Mouse (Mus musculus) layer of hippocampus, adult 9-10 months (tissue): ENCODE measurements around the gene Lman1l.

Experiments
- DNase-seq: peaks from one replicate; pipeline ENCODE4 v3.0.0; 2022; ENCODE audit warnings: low spot score

The Lman1l gene

GRCm38 (mm10) chr9:57617556-57618169, 2.9 kb downstream of the Lman1l start:
- no peak for DNase-seq

DNA sequence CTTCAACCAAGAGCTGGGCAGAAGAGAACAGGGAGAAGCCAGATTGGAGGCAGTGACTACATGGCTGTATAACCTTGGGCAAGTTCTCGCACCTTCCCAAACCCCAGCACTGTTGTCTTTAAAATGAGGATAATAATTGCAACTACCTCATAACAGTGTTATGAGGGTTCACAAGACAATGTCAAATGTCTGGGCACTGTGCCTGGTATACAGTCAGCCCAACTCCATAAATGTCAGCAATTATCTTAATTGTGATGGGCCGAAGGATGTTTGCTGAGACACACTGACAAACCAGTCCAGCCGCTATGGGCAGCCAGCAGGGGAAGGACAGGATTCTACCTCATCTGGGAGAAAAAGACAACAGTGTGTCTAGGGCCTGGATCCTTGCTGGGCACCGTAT, 5.8 kb downstream of the Lman1l start:
- DNase-seq, result no peak

GRCm38 (mm10) chr9:57613975-57614374, 6.6 kb downstream of the Lman1l start:
- no peak for DNase-seq

- no peak for DNase-seq
Measured at GRCm38 (mm10) chr9:57612587-57612986, 8.0 kb downstream of the Lman1l start.

DNA sequence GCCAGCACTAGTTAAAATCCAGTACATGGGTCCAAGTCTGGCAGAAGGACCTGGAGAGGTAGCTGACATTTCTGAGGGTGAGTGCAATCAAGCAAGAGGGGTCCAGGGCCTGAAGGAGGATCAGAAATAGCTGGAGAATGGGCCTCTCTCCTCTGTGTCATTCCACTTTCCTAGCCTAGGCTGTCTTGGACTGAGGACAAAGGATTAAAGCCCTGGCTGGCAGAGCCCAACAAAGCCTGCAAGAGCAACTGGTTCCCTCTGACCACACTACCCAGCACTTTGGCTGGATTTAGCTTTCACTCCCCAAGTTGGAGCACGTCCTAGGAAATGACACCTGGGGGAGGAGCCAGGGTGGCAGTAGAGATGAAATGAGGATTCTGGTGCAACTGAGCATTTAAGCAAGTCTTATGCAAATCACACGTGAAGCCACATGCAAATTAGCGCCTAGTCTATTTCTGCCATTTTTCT, 10.2 kb downstream of the Lman1l start:
- DNase-seq, result no peak

- no peak for DNase-seq
Measured at GRCm38 (mm10) chr9:57609803-57610202, 10.8 kb downstream of the Lman1l start.

DNA sequence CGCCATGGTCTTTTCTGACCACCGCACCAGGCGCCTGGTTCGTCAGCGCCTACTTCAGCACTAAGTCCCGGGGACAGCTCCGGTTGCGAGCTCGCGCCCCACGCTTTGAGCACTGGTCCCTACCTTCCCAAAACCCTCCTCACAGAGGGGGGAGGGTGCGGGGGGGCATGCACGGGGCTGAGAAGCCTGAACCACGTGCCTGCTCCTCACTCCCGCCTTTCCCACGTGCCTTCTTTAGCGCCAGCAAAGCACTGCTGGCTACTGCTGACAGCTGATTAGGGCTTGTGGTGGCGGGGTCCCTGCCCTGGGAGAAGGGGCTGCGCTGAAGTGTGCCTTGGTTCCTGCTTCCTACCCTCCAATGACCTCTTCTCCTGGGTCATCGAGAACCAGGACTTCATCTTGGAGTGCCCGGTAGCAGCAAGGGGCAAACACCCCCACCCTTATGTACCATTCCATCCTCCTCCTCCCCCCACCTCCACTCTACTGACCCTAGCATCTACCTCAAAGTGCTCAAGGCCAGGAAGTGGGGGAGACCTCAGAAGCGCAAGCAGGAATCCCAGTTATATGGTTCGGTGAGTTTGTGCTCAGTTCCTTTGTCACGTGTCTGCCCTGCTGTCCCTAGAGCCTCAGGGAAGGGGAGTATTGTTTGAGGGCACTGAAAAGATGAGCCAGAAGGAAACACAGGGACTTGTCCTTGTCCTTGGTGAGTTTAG, 14.3 kb downstream of the Lman1l start, which contains the start of gene Cplx3:
Gene Cplx3 (minus strand): TSS at position 143 of the 713 bp plus-strand sequence.
- DNase-seq, result no peak

- no peak for DNase-seq
Measured at GRCm38 (mm10) chr9:57605503-57605902, 15.1 kb downstream of the Lman1l start.

DNA sequence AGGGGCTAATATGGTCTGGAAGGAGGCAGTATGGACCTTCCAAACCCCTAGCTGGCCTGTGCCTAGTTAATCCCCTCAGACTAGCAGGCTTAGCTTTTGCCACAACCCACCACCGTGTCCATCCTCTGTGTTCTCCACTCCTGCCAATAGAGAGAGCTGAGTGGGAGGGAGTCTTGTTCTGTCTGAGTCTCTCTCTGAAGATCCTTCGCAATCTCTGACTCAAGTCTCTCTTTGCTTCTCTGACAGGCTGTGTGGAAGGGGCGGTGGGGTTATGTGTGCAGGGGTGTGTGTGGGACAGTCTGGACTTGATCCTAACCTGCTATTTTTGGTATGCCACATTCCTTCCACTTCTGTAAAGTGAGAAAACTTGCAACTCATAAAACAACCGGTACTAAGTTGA, 15.7 kb downstream of the Lman1l start:
- DNase-seq, result no peak

GRCm38 (mm10) chr9:57602098-57602497, 18.5 kb downstream of the Lman1l start:
- no peak for DNase-seq

DNA sequence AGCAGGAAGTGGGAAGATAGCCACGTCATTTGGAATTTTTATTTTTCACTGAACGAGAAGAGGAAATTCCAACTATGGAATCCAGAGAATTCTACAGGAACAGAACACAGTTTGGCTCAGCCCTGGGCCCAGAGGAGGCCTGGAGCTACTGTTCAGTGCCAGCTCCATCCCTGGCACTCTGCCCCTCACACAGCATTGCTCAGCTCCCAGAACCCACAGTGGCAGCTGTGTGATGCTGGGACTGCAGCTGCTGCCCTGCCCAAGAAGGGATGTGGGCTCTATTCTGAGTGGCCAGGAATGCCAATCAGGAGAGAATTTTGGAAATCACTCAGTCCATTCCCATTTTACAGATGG, 19.2 kb downstream of the Lman1l start:
- peak; percentile 43 for DNase-seq

GRCm38 (mm10) chr9:57600620-57601352, 19.8 kb downstream of the Lman1l start:
- DNase-seq, result no peak

GRCm38 (mm10) chr9:57598851-57599563, 21.6 kb downstream of the Lman1l start:
- no peak for DNase-seq

- DNase-seq, result no peak
Measured at GRCm38 (mm10) chr9:57597929-57598382, 22.6 kb downstream of the Lman1l start.

DNA sequence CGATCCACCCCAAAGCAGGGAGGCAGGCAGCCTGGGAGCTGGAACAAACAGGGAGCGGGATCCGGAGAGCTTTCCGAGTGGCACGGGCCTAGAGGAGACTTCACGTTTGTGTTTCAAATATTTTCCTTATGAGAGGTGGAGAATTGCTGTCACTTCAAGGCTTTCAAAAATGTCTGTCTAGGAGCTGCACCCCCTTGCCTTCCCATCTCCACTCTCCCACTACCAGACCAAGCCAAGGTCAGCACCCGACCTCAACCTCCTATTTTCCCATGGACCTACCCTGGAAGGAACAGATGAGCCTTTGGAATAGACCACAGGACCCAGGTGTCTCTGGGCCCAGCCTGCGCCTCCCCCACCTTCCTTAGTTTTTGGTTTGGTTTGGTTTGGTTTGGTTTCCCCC, 23.3 kb downstream of the Lman1l start:
- no peak for DNase-seq

DNA sequence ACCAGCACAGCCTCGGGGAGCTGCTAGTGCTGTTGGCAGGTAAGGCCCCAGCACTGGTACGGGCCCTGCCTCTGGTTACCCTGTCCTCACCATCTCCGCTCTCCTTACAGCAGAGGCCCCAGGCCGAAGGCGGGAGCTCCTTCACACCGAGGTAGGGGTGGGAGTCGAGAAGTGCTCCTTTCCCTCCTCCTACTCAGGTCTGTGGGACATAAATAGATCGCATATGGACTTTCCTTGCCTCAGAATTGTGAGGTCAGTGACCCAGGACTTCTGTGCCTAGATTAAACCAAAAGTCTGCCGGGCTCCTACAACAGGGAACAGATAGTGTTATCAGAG, 26.4 kb downstream of the Lman1l start:
- no peak for DNase-seq

GRCm38 (mm10) chr9:57593454-57594173, 27.0 kb downstream of the Lman1l start:
- DNase-seq, result no peak

DNA sequence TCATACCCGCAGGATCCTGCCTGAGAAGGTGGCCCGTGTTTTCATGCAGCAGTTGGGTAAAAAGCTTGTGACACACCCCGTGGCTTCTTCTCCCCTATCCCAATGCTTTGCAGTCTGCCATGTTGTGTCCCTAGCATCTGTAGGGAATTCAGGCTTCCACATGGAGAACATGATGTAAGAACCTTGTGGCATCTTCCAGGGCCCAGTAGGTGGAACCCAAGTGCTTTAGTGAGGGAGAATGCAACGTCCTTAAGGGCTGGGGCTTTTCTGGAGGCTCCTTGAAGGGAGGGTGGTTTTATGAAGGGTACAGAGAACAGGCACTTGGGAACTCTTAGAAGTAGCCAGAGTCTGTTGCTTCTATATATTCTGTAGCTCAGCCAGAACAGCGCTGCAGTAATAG, 29.8 kb downstream of the Lman1l start:
- DNase-seq, result no peak

DNA sequence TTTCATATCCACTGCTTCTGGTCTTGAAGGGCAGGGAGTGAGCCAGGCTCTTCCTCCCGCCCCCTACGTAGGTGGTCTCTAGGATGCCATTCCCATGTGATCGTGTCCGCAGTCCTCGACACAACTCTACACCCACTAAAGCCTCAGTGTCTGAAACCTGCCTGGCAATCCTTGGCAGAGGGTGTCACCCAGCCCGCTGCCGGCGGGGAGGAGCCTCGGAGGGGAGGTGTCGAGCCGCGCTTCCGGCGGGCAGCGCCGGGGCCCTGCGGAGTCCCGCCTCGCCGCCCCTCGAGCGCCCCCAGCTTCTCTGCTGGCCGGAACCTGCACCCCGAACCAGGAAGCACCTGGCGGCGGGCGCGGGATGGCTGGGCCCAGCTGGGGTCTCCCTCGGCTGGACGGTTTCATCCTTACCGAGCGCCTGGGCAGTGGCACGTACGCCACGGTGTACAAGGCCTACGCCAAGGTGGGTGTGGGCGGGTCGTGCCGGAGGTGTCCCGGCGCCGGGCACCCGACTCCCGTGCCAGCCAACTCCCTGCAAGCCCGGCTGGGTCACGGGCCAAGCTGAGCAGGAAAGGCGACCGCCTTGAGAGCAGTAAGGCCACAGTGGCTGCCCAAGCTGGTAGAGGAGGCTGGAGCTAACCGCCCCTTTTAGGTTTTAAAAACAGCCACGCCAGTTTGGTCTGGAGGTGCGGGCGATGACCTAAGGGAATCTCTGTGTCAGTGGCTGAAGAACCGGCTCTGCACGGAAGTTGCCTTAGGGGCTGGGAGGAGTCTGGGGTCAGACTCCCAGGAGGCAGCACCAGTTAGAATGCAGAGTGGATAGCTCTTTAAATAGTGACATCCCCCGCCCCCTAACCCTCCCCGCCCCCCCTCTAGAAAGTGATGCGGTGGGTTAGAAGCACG, 31.1 kb downstream of the Lman1l start, which contains the start of gene Ulk3:
Gene Ulk3 (plus strand): TSS at position 229 of the 903 bp plus-strand sequence.
- no peak for DNase-seq

DNA sequence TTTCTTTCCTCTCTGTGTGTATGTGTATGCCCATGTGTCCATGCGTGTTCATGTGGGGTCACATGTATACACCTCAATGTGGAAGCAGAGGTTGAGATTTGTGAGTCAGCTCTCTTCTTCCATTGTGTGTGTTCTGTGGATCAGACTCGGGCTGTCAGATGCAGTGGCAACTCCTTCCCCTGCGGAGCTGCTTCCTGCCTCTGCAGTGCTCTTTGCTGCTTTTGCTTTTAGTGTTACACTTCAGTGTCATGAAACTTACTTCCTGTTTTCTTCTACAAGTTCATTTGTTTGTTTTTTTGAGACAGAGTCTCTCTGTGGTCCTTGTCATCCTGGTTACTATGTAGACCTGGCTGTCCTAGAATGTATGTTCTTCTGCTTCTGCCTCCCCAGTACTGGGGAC, 35.6 kb downstream of the Lman1l start:
- no peak for DNase-seq
